In genomic region chr10:76344711-76345539, GRCm38 (mm10) we compare ENCODE assay signal across 8 mouse cellular contexts. TPM values are rescaled to one million over a fixed set of nuclear protein-coding genes. Genes with fewer than 3 reads are reported as not detected.
DNase-seq lines count a peak whose midpoint lies in the region; ATAC-seq and TF ChIP-seq lines count a peak whose summit lies in the region.

TSS of gene Dip2a (minus strand) at chr10:76345291.

- TF ChIP-seq RAD21 in MEL (IDR thresholded peaks at IDR 0.05; ENCODE audit: low read depth, low read length), result no peak

- H3K27ac ChIP-seq in MEL (ENCODE audit: control insufficient read depth, low read depth, low read length), result peak within 1 kb of the TSS; percentile 62
- H3K27ac ChIP-seq in cerebellum, adult 2 months (ENCODE audit: insufficient read depth, low read length), result peak within 1 kb of the TSS; percentile 73
- H3K27ac ChIP-seq in lung, embryonic 16.5 days (ENCODE audit: low read length), result peak within 1 kb of the TSS; percentile 73

- TF ChIP-seq EP300 in MEL (IDR thresholded peaks at IDR 0.05; ENCODE audit: low read depth in 1 of 2, low read length in 2 of 2), result no peak

- TF ChIP-seq POLR2A in MEL (IDR thresholded peaks at IDR 0.05; ENCODE audit: control insufficient read depth in 1 of 2, insufficient read depth in 1 of 2, low read depth in 1 of 2, low read length in 2 of 2, poor library complexity in 1 of 2), result peak; percentile 42 to 69; a peak in 1 of 4 replicates
- peak; percentile 71 for TF ChIP-seq POLR2A in cerebellum, adult 2 months (IDR thresholded peaks at IDR 0.05; ENCODE audit: borderline replicate concordance, insufficient read depth, low read length)

- H3K4me2 ChIP-seq in lung, embryonic 16.5 days (ENCODE audit: low read depth, low read length), result peak within 1 kb of the TSS; percentile 85

- DNase-seq in MEL (ENCODE audit: low read depth, low spot score), result peak; percentile 91
- DNase-seq in cerebellum, adult 2 months, result peak; percentile 96
- peak; percentile 91 for DNase-seq in forelimb bud, embryonic 11.5 days (ENCODE audit: low read depth, low spot score)
- peak; percentile 82 for DNase-seq in layer of hippocampus, adult 9-10 months (ENCODE audit: low spot score)
- peak; percentile 84 for DNase-seq in ovary, postnatal 10 days (ENCODE audit: low spot score)
- peak; percentile 87 to 96 for DNase-seq in thymus, postnatal 10 days (ENCODE audit: low spot score in 2 of 2)

- TF ChIP-seq CTCF in MEL (IDR thresholded peaks at IDR 0.05 in 2 of 3, conservative IDR thresholded peaks at IDR 0.05 in 1 of 3; ENCODE audit: control insufficient read depth in 1 of 3, insufficient read depth in 1 of 3, low read depth in 2 of 3, low read length in 3 of 3, poor library complexity in 1 of 3, severe bottlenecking in 1 of 3), result 0 out of 6 replicates have a peak, but pooled peaks of 1 of the 3 experiments have one; percentile 2
- TF ChIP-seq CTCF in cerebellum, adult 2 months (IDR thresholded peaks at IDR 0.05; ENCODE audit: borderline replicate concordance, insufficient read depth, low read depth, low read length), result no peak

- H3K9ac ChIP-seq in MEL (ENCODE audit: control insufficient read depth, low read depth, low read length, poor library complexity, severe bottlenecking), result peak within 1 kb of the TSS; percentile 81
- peak within 1 kb of the TSS; percentile 94 for H3K9ac ChIP-seq in lung, embryonic 16.5 days (ENCODE audit: low read length)

- H3K79me2 ChIP-seq in MEL (ENCODE audit: control insufficient read depth, insufficient read depth, low read length, poor library complexity), result no peaks in the 10 kb centered on the region; the same call in 1 of the 2 replicates

- peak within 1 kb of the TSS; percentile 82 to 94 for H3K4me3 ChIP-seq in MEL (ENCODE audit: control insufficient read depth in 1 of 2, insufficient read depth in 1 of 2, low read depth in 2 of 2, low read length in 2 of 2)
- peak within 1 kb of the TSS; percentile 98 for H3K4me3 ChIP-seq in cerebellum, adult 2 months (replicated peaks; ENCODE audit: insufficient read depth, low read depth, low read length)
- peak within 1 kb of the TSS; percentile 93 for H3K4me3 ChIP-seq in lung, embryonic 16.5 days (ENCODE audit: low read length)

- no peaks in the 10 kb centered on the region for H3K9me3 ChIP-seq in MEL (replicated peaks; ENCODE audit: insufficient read depth, low read length)
- no peaks in the 10 kb centered on the region for H3K9me3 ChIP-seq in lung, embryonic 16.5 days (ENCODE audit: control insufficient read depth, low read length)

- H3K27me3 ChIP-seq in MEL (ENCODE audit: control insufficient read depth in 1 of 2, insufficient read depth in 2 of 2, low read length in 2 of 2), result no peaks in the 10 kb centered on the region
- no peaks in the 10 kb centered on the region for H3K27me3 ChIP-seq in cerebellum, adult 2 months (ENCODE audit: control insufficient read depth, insufficient read depth, low read length)
- H3K27me3 ChIP-seq in lung, embryonic 16.5 days (ENCODE audit: control insufficient read depth, insufficient read depth, low read depth, low read length), result no peaks in the 10 kb centered on the region

- WGBS in cerebellum, adult 2 months, result under 1% methylated on average over 84 of the region's 94 CpGs
- under 1% methylated on average over 82 of the region's 94 CpGs for WGBS in lung, embryonic 16.5 days

- peaks cover 0 to 4% of the 10 kb centered on the region in 2 experiments; a peak in 1 of 4 replicates for H3K36me3 ChIP-seq in MEL (ENCODE audit: control insufficient read depth in 1 of 2, insufficient read depth in 2 of 2, low read length in 2 of 2)
- no peaks in the 10 kb centered on the region for H3K36me3 ChIP-seq in lung, embryonic 16.5 days (ENCODE audit: control insufficient read depth, insufficient read depth, low read length)

- H3K4me1 ChIP-seq in MEL (ENCODE audit: control insufficient read depth in 1 of 2, insufficient read depth in 2 of 2, low read length in 2 of 2), result peaks cover 0 to 2% of the 10 kb centered on the region in 2 experiments; a peak in 2 of 4 replicates
- H3K4me1 ChIP-seq in cerebellum, adult 2 months (ENCODE audit: control insufficient read depth, insufficient read depth, low read length), result no peaks in the 10 kb centered on the region; the same call in 1 of the 2 replicates
- peaks cover 19% of the 10 kb centered on the region for H3K4me1 ChIP-seq in lung, embryonic 16.5 days (replicated peaks; ENCODE audit: control insufficient read depth, insufficient read depth, low read length)

- ATAC-seq in hematopoietic stem cell, adult 5-6 weeks (replicated peaks in 1 of 2; ENCODE audit: insufficient read depth in 1 of 2, low FRiP score in 2 of 2, low TSS enrichment in 1 of 2, low read depth in 1 of 2, poor library complexity in 2 of 2, severe bottlenecking in 2 of 2), result peak; percentile 78 to 91
- peak; percentile 96 for ATAC-seq in lung, embryonic 16.5 days (ENCODE audit: low read depth)

TF ChIP-seq in MEL, 35 proteins besides CTCF, POLR2A, EP300 and RAD21:
- TF ChIP-seq MAFK (IDR thresholded peaks at IDR 0.05; ENCODE audit: borderline replicate concordance, low read depth, low read length) (no peak), MXI1 (IDR thresholded peaks at IDR 0.05; ENCODE audit: low read depth, low read length) (peak; percentile 41), NELFE (IDR thresholded peaks at IDR 0.05; ENCODE audit: low read depth, low read length) (peak; percentile 58), UBTF (IDR thresholded peaks at IDR 0.05; ENCODE audit: borderline replicate concordance, insufficient read depth, low read depth, low read length) (0 out of 2 replicates have a peak, but pooled peaks have one; percentile 32), NRF1 (IDR thresholded peaks at IDR 0.05; ENCODE audit: insufficient read depth, low read depth, low read length, poor library complexity, severe bottlenecking) (peak; percentile 75), ZMIZ1 (IDR thresholded peaks at IDR 0.05; ENCODE audit: low read depth, low read length) (no peak), ETS1 (IDR thresholded peaks at IDR 0.05; ENCODE audit: low read depth, low read length) (no peak)

RNA-seq across cellular contexts. Expression of gene Dip2a, which starts in this region (rescaled TPM):
- total RNA-seq in MEL (2012; rRNA removed), result 2.6 and 2.8 TPM in 2 replicates
- 1 to 10 TPM in 1 of 2 experiments, not detected in 1; 5.7 TPM for polyA plus RNA-seq in MEL (2012; ENCODE audit: insufficient read depth in 1 of 2, insufficient read length in 2 of 2, low read depth in 1 of 2, low replicate concordance in 2 of 2, missing spikeins in 1 of 2)
- 68.2 and 80.4 TPM in 2 replicates for polyA plus RNA-seq in cerebellum, adult 2 months (2012; rRNA removed)
- total RNA-seq in hematopoietic stem cell, adult 5-6 weeks (2017), result 6.0 and 8.5 TPM in 2 replicates
- 12.5 and 12.9 TPM in 2 replicates for polyA plus RNA-seq in lung, embryonic 16.5 days (2015; fragmentation: Nextera tagmentation; extraction: Ambion mirVana)

Comparison
In these comparisons a context has a peak if more than half of its experiments do, and no peak if none do; other contexts are left out.
1. Peak in every context shown above with its lines: DNase-seq, ATAC-seq, H3K4me3 ChIP-seq and H3K27ac ChIP-seq.